Mouse (Mus musculus): ENCODE data around the gene Klrc2. TPM values are rescaled to one million over a fixed set of nuclear protein-coding genes. Genes with fewer than 3 reads are reported as not detected.
"Not testable (repeated sequence)": the region's sequence is repeated elsewhere in the genome, so short reads cannot be mapped to it uniquely, and the experiment has no call there.

Gene Klrc2
- total RNA-seq (2012; rRNA removed) (not detected in 2 replicates), total RNA-seq (2014; rRNA removed) (not detected in 2 replicates), polyA plus RNA-seq (2012; ENCODE audit: insufficient read length, low read depth) (not detected in 2 replicates)

DNA sequence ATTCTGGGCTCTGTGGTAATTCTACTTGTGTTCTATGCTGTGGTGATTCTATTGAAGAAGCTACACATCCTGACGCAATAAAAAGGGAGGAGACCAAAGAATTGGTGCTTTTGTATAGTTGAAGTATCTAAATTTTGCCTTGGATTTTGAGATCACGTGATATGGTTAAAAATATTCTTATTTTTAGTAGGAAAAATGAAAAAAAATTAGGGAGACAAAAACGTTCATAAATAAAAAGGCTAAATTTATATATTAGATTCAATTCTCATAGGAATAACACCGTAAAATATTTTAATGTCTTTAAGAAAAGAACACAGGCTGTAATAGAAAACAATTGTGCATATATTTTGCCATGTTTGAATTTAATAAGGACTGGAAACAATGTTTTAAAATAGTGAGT, at the start of gene Klrc2:
Gene Klrc2, minus strand, starts transcription at position 101 of the 400 bp plus-strand sequence.
- H3K36me3 ChIP-seq (replicated peaks in 1 of 2; ENCODE audit: control insufficient read depth in 1 of 2, insufficient read depth in 1 of 2, low read length in 1 of 2); H3K4me1 ChIP-seq (ENCODE audit: control insufficient read depth in 1 of 2, insufficient read depth in 2 of 2); H3K27ac ChIP-seq (ENCODE audit: insufficient read depth, low read depth); H3K4me3 ChIP-seq (replicated peaks in 1 of 3; ENCODE audit: low read depth in 2 of 3, low read length in 2 of 3, poor library complexity in 1 of 3); H3K27me3 ChIP-seq (replicated peaks); dilution Hi-C loops (cut with MboI; ENCODE audit: extremely low pct_ligation_motif_present, extremely low pct_unique_long_range_greater_than_20kb, low sequenced_read_pairs); in situ Hi-C loops (cut with MboI; ENCODE audit: low pct_ligation_motif_present, low pct_unique_long_range_greater_than_20kb, low sequenced_read_pairs); DNase-seq (ENCODE audit: extremely low read depth); H3K9ac ChIP-seq (ENCODE audit: insufficient read depth, low read depth); H3K4me2 ChIP-seq (ENCODE audit: insufficient read depth, low read depth, poor library complexity, severe bottlenecking); H3K79me2 ChIP-seq (replicated peaks; ENCODE audit: control insufficient read depth, extremely low read depth, insufficient read depth, poor library complexity, severe bottlenecking); H3K9me3 ChIP-seq (replicated peaks; ENCODE audit: low read length): not testable (repeated sequence)

DNA sequence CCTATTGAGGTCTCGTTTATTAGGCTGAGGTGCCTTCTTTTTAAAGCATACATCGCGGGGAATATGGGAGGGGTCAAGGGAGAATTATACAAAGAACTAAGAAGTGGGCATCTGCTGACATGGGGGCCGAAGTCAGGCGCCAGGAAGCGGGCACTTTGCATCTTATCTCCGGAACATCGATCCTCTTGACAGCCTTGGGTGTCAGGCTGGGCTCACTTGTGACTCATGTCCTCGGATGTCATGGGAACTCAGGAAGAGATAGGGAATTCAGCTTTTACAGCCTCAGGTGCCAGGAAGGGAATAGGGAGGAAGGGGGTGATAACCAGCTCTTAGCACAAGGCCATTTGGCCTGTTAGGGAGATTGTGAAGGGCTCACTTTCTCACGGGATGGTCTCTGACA, 30.9 kb upstream of the Klrc2 start:
- H3K36me3 ChIP-seq (replicated peaks in 1 of 2; ENCODE audit: control insufficient read depth in 1 of 2, insufficient read depth in 1 of 2, low read length in 1 of 2); H3K4me2 ChIP-seq (ENCODE audit: insufficient read depth, low read depth, poor library complexity, severe bottlenecking); H3K9ac ChIP-seq (ENCODE audit: insufficient read depth, low read depth); H3K4me3 ChIP-seq (replicated peaks in 1 of 3; ENCODE audit: low read depth in 2 of 3, low read length in 2 of 3, poor library complexity in 1 of 3); H3K27me3 ChIP-seq (replicated peaks); in situ Hi-C loops (cut with MboI; ENCODE audit: low pct_ligation_motif_present, low pct_unique_long_range_greater_than_20kb, low sequenced_read_pairs); H3K4me1 ChIP-seq (ENCODE audit: control insufficient read depth in 1 of 2, insufficient read depth in 2 of 2); H3K9me3 ChIP-seq (replicated peaks; ENCODE audit: low read length); dilution Hi-C loops (cut with MboI; ENCODE audit: extremely low pct_ligation_motif_present, extremely low pct_unique_long_range_greater_than_20kb, low sequenced_read_pairs); H3K27ac ChIP-seq (ENCODE audit: insufficient read depth, low read depth); DNase-seq (ENCODE audit: extremely low read depth); H3K79me2 ChIP-seq (replicated peaks; ENCODE audit: control insufficient read depth, extremely low read depth, insufficient read depth, poor library complexity, severe bottlenecking): not testable (repeated sequence)

DNA sequence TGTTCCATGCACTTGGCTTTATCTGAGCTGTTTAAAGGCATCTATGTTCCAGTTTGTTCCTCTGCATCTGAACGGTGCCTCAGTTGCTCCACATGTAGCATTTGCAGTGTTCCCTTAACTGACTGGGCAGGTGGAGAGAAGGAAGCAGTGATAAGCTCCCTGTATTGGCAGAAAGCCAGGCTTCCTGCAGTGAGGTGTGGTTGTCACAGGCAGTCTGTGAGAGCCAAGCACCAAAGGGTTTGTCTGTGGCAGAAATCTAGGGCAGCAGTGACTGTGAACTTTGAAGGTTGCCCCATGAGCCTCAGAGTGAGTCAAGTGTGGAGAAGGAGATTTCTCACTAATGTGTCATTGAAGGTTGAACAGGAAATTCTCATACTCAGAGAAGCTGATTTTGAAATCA, 19.9 kb upstream of the Klrc2 start:
- no peaks in the 10 kb centered on the region for H3K79me2 ChIP-seq (replicated peaks; ENCODE audit: control insufficient read depth, extremely low read depth, insufficient read depth, poor library complexity, severe bottlenecking)
- no peak for TF ChIP-seq E2F4 (IDR thresholded peaks at IDR 0.05; ENCODE audit: insufficient replicate concordance, low read depth, low read length)
- TF ChIP-seq CHD2 (IDR thresholded peaks at IDR 0.05; ENCODE audit: low read length), result no peak
- TF ChIP-seq RAD21 (IDR thresholded peaks at IDR 0.05; ENCODE audit: low read depth, low read length), result no peak
- H3K27ac ChIP-seq (ENCODE audit: insufficient read depth, low read depth), result no peak overlapping the region
- no peak overlapping the region for H3K4me2 ChIP-seq (ENCODE audit: insufficient read depth, low read depth, poor library complexity, severe bottlenecking)
- in situ Hi-C loops (cut with MboI; ENCODE audit: low pct_ligation_motif_present, low pct_unique_long_range_greater_than_20kb, low sequenced_read_pairs) (no loop called here), dilution Hi-C loops (cut with MboI; ENCODE audit: extremely low pct_ligation_motif_present, extremely low pct_unique_long_range_greater_than_20kb, low sequenced_read_pairs) (no loop called here)
- no peaks in the 10 kb centered on the region for H3K36me3 ChIP-seq (replicated peaks in 1 of 2; ENCODE audit: control insufficient read depth in 1 of 2, insufficient read depth in 1 of 2, low read length in 1 of 2)
- H3K9me3 ChIP-seq (replicated peaks; ENCODE audit: low read length), result no peaks in the 10 kb centered on the region
- H3K27me3 ChIP-seq (replicated peaks), result no peaks in the 10 kb centered on the region
- H3K4me1 ChIP-seq (ENCODE audit: control insufficient read depth in 1 of 2, insufficient read depth in 2 of 2), result no peaks in the 10 kb centered on the region
- no peak for DNase-seq (ENCODE audit: extremely low read depth)
- no peak overlapping the region for H3K9ac ChIP-seq (ENCODE audit: insufficient read depth, low read depth)
- H3K4me3 ChIP-seq (replicated peaks in 1 of 3; ENCODE audit: low read depth in 2 of 3, low read length in 2 of 3, poor library complexity in 1 of 3), result no peak overlapping the region

DNA sequence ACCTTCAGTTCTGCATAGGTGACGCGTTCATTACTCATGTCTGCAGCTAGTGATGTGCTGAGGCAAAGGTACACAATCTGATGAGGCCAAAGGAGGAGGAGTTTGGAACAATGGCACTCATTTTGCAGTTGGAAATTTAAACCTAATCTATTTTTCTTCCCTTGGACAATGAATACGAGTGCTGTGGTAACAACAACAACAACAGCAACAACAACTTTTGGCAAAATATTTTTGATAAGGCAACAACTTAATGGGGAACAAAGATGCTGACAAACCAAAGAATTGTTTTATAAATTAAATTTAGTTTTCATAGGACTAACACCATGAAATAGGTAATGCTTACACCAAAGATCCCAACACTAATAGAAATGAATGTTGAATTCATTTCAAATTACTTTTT, 18.4 kb upstream of the Klrc2 start, which contains the start of gene Klrc1:
Gene Klrc1, minus strand, starts transcription at position 101 of the 400 bp plus-strand sequence.
- Histone ChIP-seq H3K27ac (ENCODE audit: insufficient read depth, low read depth) (no peak within 1 kb of the TSS), H3K9ac (ENCODE audit: insufficient read depth, low read depth) (no peak within 1 kb of the TSS), H3K4me3 (replicated peaks in 1 of 3; ENCODE audit: low read depth in 2 of 3, low read length in 2 of 3, poor library complexity in 1 of 3) (no peak within 1 kb of the TSS), H3K9me3 (replicated peaks; ENCODE audit: low read length) (no peaks in the 10 kb centered on the region), H3K4me2 (ENCODE audit: insufficient read depth, low read depth, poor library complexity, severe bottlenecking) (no peak within 1 kb of the TSS), H3K36me3 (replicated peaks in 1 of 2; ENCODE audit: control insufficient read depth in 1 of 2, insufficient read depth in 1 of 2, low read length in 1 of 2) (no peaks in the 10 kb centered on the region), H3K4me1 (ENCODE audit: control insufficient read depth in 1 of 2, insufficient read depth in 2 of 2) (no peaks in the 10 kb centered on the region), H3K79me2 (replicated peaks; ENCODE audit: control insufficient read depth, extremely low read depth, insufficient read depth, poor library complexity, severe bottlenecking) (no peaks in the 10 kb centered on the region), H3K27me3 (replicated peaks) (no peaks in the 10 kb centered on the region)
- dilution Hi-C loops (cut with MboI; ENCODE audit: extremely low pct_ligation_motif_present, extremely low pct_unique_long_range_greater_than_20kb, low sequenced_read_pairs) (no loop called here), in situ Hi-C loops (cut with MboI; ENCODE audit: low pct_ligation_motif_present, low pct_unique_long_range_greater_than_20kb, low sequenced_read_pairs) (no loop called here)
- TF ChIP-seq CTCF (conservative IDR thresholded peaks at IDR 0.05 in 1 of 2, IDR thresholded peaks at IDR 0.05 in 1 of 2; ENCODE audit: low read depth in 2 of 2, low read length in 2 of 2) (no peak), MEF2A (IDR thresholded peaks at IDR 0.05; ENCODE audit: borderline replicate concordance, low read depth, low read length) (no peak), MXI1 (IDR thresholded peaks at IDR 0.05; ENCODE audit: low read depth, low read length) (no peak), JUN (IDR thresholded peaks at IDR 0.05; ENCODE audit: insufficient read depth, low read depth, low read length) (no peak), CHD1 (IDR thresholded peaks at IDR 0.05; ENCODE audit: low read depth, low read length) (no peak), SIN3A (IDR thresholded peaks at IDR 0.05; ENCODE audit: low read length) (no peak), POLR2A (IDR thresholded peaks at IDR 0.05; ENCODE audit: low read depth, low read length) (no peak), GABPA (IDR thresholded peaks at IDR 0.05; ENCODE audit: insufficient replicate concordance, low read depth, low read length) (no peak), POLR2AphosphoS2 (IDR thresholded peaks at IDR 0.05; ENCODE audit: low read depth, low read length) (no peak), UBTF (IDR thresholded peaks at IDR 0.05; ENCODE audit: low read depth, low read length) (no peak), MAX (IDR thresholded peaks at IDR 0.05; ENCODE audit: low read length) (no peak), ZNF384 (IDR thresholded peaks at IDR 0.05; ENCODE audit: low read depth, low read length) (no peak), EP300 (IDR thresholded peaks at IDR 0.05; ENCODE audit: low read length) (no peak), TBP (conservative IDR thresholded peaks at IDR 0.05; ENCODE audit: low read depth, low read length) (no peak), NRF1 (IDR thresholded peaks at IDR 0.05; ENCODE audit: low read depth, low read length) (no peak)
- no peak for DNase-seq (ENCODE audit: extremely low read depth)

Measured in CH12.LX (cell line).